Mouse (Mus musculus) lung, embryonic 15.5 days (tissue): ENCODE results near the gene Gdf2. TPM values are rescaled to one million over a fixed set of nuclear protein-coding genes. Genes with fewer than 3 reads are reported as not detected.

Source experiments
- ATAC-seq: fragments of 200-750 bp; cut with Nextera tagmentation; 2 replicates; pipeline ENCODE4 v1.8.0; 2017; ENCODE audit warnings: moderate number of reproducible peaks, borderline replicate concordance; ENCODE audit not compliant: low FRiP score, low TSS enrichment; ENCODE audit errors: extremely low read depth
- H3K27ac ChIP-seq: fragments of 300-500 bp; sonication (generic); 2 replicates; pipeline ENCODE4 v1.5.1; 2015; ENCODE audit warnings: moderate library complexity, mild to moderate bottlenecking, inconsistent platforms
- H3K27me3 ChIP-seq: fragments of 300-500 bp; sonication (generic); 2 replicates; pipeline ENCODE4 v1.6.1; 2015; ENCODE audit warnings: inconsistent platforms
- H3K36me3 ChIP-seq: fragments of 300-500 bp; sonication (generic); 2 replicates; pipeline ENCODE4 v1.6.1; 2015; ENCODE audit warnings: inconsistent platforms
- H3K4me1 ChIP-seq: fragments of 300-500 bp; sonication (generic); 2 replicates; pipeline ENCODE4 v1.6.1; 2015; ENCODE audit warnings: inconsistent platforms
- H3K4me2 ChIP-seq: fragments of 300-500 bp; sonication (generic); 2 replicates; pipeline ENCODE4 v1.6.1; 2015; ENCODE audit warnings: inconsistent platforms, mild to moderate bottlenecking, moderate library complexity
- H3K4me3 ChIP-seq: fragments of 300-500 bp; sonication (generic); 2 replicates; pipeline ENCODE4 v1.5.1; 2015; ENCODE audit warnings: mild to moderate bottlenecking, inconsistent platforms
- H3K9ac ChIP-seq: fragments of 300-500 bp; sonication (generic); 2 replicates; pipeline ENCODE4 v1.6.1; 2015; ENCODE audit warnings: inconsistent platforms
- H3K9me3 ChIP-seq: fragments of 300-500 bp; sonication (generic); 2 replicates; pipeline ENCODE4 v1.6.1; 2016; ENCODE audit warnings: inconsistent platforms
- WGBS: fragments of 180-500 bp; shearing (Covaris S2); methylation state at CpG from one replicate; pipeline ENCODE4 v1.1.7; 2015; 5-methylcytosine and 5-hydroxymethylcytosine counted together
- polyA plus RNA-seq: library from polyadenylated mRNA; unstranded; fragments of >200 nt; fragmentation: Nextera tagmentation; extraction: Ambion mirVana; gene quantifications from 2 replicates; pipeline ENCODE4 v1.2.1, GENCODE M21; 2015

The Gdf2 gene
- 0.05 TPM in 1 of 2 replicates, not detected in the other for polyA plus RNA-seq

DNA sequence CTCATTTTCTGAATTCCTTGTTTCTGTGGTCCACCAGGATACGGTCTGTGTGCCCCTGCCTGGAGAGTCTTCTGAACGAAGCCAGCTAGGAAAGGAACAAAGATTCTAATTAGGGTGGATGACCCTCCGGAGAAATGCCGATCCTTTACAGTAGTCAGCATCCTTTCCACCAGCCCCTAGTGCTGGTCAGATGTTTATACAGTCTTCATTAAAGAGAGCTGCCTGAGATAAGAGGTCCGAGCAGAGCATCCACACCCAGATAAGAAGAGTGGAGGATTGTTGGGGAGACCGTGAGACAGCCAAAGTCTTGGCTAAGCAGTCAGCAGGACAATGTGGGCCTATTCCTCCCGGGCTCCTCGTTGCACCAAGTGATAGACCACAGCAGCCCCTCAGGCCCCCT is at the start of gene Gdf2:
TSS of gene Gdf2 (plus strand) at position 301 of the 400 bp plus-strand sequence.
- Histone ChIP-seq H3K4me2 (no peak within 1 kb of the TSS), H3K9me3 (no peaks in the 10 kb centered on the region), H3K36me3 (no peaks in the 10 kb centered on the region), H3K27ac (no peak within 1 kb of the TSS), H3K27me3 (no peaks in the 10 kb centered on the region), H3K4me3 (no peak within 1 kb of the TSS), H3K9ac (no peak within 1 kb of the TSS), H3K4me1 (no peaks in the 10 kb centered on the region)
- ATAC-seq, result no peak
- 29% methylated on average over 8 of the region's 8 CpGs for WGBS

DNA sequence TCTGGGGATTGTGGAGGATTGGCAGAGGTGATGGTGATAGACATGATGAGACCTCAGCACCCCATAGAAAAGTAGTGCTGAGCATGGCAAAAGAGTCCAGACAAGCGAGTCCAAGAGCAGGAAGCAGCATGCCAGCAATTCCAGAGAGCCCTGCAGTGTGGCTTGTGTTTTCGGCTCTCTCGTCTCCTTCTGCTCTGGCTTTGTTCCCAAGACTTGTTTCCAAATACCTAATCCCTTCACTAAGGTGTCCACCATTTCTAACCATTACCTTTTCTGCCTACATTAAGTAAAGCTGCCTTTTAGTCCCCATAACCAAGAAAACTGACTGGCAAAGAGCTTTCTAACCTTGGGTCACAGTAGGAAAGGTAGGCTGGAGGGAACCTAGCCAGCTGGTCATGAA is 49.3 kb upstream of the Gdf2 start:
- H3K4me3 ChIP-seq, result no peak overlapping the region
- H3K36me3 ChIP-seq, result no peaks in the 10 kb centered on the region
- H3K27ac ChIP-seq, result no peak overlapping the region
- no peaks in the 10 kb centered on the region for H3K9me3 ChIP-seq
- WGBS, result 77% methylated on average over 3 of the region's 3 CpGs
- no peaks in the 10 kb centered on the region for H3K27me3 ChIP-seq
- ATAC-seq, result no peak
- H3K9ac ChIP-seq, result no peak overlapping the region
- 0 out of 2 replicates have a peak, but pooled peaks cover 11% of the 10 kb centered on the region for H3K4me1 ChIP-seq
- no peak overlapping the region for H3K4me2 ChIP-seq

DNA sequence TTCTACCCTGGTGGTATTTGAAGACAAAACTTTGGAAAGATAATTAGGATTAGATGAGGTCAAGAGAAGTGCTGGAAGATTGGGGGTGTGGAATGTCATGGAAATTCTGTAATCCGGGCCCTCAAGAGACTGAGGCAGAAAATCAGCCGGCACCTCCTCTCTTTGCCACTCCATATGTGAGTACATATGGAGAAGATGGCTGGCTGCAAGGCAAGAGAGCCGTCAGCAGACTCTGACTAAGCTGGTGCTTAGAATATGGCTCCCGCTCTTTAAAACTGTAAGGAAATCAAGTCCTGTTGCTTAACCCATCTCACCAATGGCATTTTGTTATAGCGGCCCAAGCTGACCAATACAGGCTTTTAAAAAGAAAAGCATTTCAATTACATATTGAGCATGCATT is 45.1 kb upstream of the Gdf2 start:
- Histone ChIP-seq H3K27ac (no peak overlapping the region), H3K4me2 (no peak overlapping the region), H3K4me1 (0 out of 2 replicates have a peak, but pooled peaks cover 5% of the 10 kb centered on the region), H3K4me3 (no peak overlapping the region), H3K9me3 (no peaks in the 10 kb centered on the region), H3K9ac (no peak overlapping the region), H3K27me3 (no peaks in the 10 kb centered on the region), H3K36me3 (no peaks in the 10 kb centered on the region)
- WGBS, result 74% methylated on average over 5 of the region's 5 CpGs
- ATAC-seq, result no peak

DNA sequence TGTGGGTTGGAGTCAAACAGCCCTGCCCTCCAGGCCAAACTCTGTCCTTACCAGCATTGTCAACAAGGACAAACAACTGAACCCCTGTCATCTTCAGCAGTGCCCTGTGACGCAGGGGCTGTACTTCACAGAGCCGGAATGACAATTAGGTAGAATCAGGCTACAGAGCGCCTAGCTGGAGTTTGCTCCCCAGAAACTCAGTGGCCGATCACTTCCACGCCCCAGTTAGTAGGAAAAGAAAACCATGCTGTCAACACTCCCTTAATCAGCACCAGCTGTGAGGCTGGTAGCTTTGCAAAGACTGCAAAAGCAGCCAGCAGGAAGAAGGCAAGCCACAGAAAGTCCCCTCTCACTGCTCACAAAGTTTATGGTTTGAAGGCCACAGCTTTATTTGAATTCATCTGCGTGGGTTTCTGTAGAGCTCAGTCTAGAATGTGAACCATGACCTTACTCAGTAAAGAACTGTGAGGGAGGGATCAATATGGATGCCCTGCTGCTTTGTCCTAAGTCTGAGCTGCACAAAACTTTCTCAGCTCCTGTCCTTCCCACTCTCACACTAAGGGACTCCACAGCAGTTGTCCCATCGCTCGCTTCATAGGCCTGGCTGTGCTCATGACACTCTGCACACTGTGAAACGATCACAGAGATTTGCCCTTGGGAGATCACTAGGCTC is 44.1 kb upstream of the Gdf2 start:
- H3K27me3 ChIP-seq, result no peaks in the 10 kb centered on the region
- H3K4me2 ChIP-seq, result no peak overlapping the region
- ATAC-seq, result peak; percentile 31; the same call in 1 of the 2 replicates
- H3K9ac ChIP-seq, result no peak overlapping the region
- H3K4me1 ChIP-seq, result 0 out of 2 replicates have a peak, but pooled peaks cover 5% of the 10 kb centered on the region
- WGBS, result 31% methylated on average over 9 of the region's 9 CpGs
- no peak overlapping the region for H3K27ac ChIP-seq
- no peak overlapping the region for H3K4me3 ChIP-seq
- no peaks in the 10 kb centered on the region for H3K9me3 ChIP-seq
- no peaks in the 10 kb centered on the region for H3K36me3 ChIP-seq

DNA sequence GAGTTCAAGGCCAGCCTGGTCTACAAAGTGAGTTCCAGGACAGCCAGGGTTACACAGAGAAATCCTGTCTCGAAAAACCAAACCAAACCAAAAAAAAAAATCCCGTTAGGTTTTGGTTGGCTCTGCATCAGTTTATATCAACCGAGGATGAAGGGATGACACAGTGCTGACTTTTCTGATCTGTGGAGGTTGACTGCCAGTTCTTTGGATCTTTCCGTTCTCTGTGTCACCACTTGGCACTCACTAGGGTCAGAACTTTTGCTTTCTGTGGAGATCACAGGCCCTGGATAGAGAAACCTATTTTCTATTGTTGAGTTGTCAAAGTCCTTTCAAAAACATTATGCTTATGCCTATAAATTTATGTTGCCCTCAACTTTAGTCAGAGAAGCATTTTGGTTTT is 38.1 kb upstream of the Gdf2 start:
- no peaks in the 10 kb centered on the region for H3K36me3 ChIP-seq
- 80% methylated on average over 4 of the region's 4 CpGs for WGBS
- H3K27ac ChIP-seq, result no peak overlapping the region
- no peak overlapping the region for H3K4me2 ChIP-seq
- H3K9me3 ChIP-seq, result no peaks in the 10 kb centered on the region
- no peaks in the 10 kb centered on the region for H3K4me1 ChIP-seq
- no peak for ATAC-seq
- H3K4me3 ChIP-seq, result no peak overlapping the region
- no peaks in the 10 kb centered on the region for H3K27me3 ChIP-seq
- H3K9ac ChIP-seq, result no peak overlapping the region

DNA sequence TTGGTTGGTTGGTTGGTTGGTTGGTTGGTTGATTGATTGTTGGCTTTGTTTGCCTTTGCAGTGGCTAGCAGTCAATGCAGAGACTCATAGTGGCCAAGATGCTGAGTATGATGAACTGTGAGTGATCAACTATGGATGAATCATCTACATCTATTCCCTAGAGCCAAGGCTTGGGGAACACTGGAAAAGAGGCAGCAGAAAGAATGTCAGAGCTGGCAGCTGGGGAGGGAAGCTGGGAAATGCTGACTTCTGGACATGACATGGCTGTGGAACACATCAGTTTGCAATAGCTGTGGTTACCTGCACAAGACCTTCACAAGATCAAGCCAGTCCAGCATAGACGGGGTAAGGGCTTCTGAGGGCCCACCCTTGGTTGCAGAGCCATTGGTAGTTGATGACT is 37.6 kb upstream of the Gdf2 start:
- 86% methylated on average over 1 of the region's 1 CpGs for WGBS
- no peak for ATAC-seq

DNA sequence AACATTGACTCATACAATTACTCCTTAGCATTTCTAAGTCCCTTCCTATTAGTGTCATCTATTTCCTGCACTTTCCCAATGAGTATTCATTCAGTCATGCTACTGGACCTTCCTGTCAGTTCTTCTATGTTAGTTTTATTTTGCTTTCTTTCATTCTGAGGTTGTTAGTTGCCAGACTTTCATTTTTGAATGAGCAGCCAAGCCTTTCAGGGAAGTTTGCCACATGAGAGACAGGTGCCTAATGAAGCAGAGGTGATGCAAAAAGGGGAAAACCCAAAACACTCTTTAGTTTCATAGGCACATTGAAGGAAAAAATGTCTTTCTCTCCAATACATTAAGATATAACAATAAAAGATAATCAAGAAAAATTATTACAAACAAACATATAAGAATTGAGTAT is 36.0 kb upstream of the Gdf2 start:
- no peaks in the 10 kb centered on the region for H3K27me3 ChIP-seq
- H3K9ac ChIP-seq, result no peak overlapping the region
- no peak overlapping the region for H3K4me3 ChIP-seq
- no peak overlapping the region for H3K27ac ChIP-seq
- H3K4me1 ChIP-seq, result no peaks in the 10 kb centered on the region
- H3K9me3 ChIP-seq, result no peaks in the 10 kb centered on the region
- H3K36me3 ChIP-seq, result no peaks in the 10 kb centered on the region
- H3K4me2 ChIP-seq, result no peak overlapping the region
- ATAC-seq, result no peak

More for the DNA sequence above, 37.6 kb upstream of the Gdf2 start:
- Histone ChIP-seq H3K36me3 (no peaks in the 10 kb centered on the region), H3K9me3 (no peaks in the 10 kb centered on the region), H3K4me3 (no peak overlapping the region), H3K27ac (no peak overlapping the region), H3K27me3 (no peaks in the 10 kb centered on the region), H3K4me2 (no peak overlapping the region), H3K9ac (no peak overlapping the region), H3K4me1 (no peaks in the 10 kb centered on the region)

DNA sequence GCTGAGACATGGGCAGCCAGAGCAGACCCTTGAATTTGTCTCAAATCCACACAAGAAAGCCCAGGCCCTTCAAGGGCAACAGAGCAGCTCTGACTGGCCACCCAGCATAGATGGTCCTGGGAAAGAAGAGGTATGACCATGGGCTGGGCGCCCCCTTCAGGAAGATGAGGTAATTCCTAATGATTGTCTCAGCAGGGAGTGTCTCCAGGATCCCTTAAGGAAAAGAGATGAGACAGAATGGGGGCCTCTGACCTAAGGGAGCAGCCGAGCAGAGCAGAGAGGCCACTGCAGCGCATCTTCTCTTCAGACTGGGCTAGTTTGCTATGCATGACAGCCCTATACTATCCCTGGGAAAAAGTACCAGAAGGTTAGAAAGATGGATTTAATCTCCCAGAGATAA is 27.1 kb upstream of the Gdf2 start:
- no peaks in the 10 kb centered on the region for H3K9me3 ChIP-seq
- WGBS, result 16% methylated on average over 3 of the region's 3 CpGs
- no peak overlapping the region for H3K27ac ChIP-seq
- H3K36me3 ChIP-seq, result no peaks in the 10 kb centered on the region
- no peak for ATAC-seq
- no peak overlapping the region for H3K9ac ChIP-seq
- peaks cover 6% of the 10 kb centered on the region; the same call in 1 of the 2 replicates for H3K27me3 ChIP-seq
- no peak overlapping the region for H3K4me3 ChIP-seq
- H3K4me1 ChIP-seq, result no peaks in the 10 kb centered on the region
- H3K4me2 ChIP-seq, result no peak overlapping the region

DNA sequence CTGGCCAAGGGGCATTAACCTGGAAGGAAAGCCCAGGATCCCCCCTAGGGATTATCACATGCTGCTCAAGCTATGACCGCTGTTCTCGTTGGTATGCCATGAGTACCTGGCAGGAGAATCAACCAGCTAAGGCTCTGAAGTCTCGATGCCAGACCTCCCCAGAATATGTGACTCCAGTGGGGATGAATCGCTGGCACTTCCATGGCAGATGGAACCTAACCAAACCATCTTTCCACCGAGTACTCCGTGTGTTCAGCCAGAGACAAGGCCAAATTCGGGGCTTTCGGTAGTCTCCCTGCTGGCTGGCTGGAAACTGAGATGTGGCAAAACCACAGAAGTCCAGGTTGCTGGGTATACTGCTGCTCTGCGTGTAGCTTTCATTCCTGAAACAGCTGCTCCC is 26.6 kb upstream of the Gdf2 start:
- no peak overlapping the region for H3K4me3 ChIP-seq
- no peak overlapping the region for H3K9ac ChIP-seq
- no peak overlapping the region for H3K4me2 ChIP-seq
- peaks cover 6% of the 10 kb centered on the region; the same call in 1 of the 2 replicates for H3K27me3 ChIP-seq
- no peak for ATAC-seq
- H3K4me1 ChIP-seq, result no peaks in the 10 kb centered on the region
- 87% methylated on average over 9 of the region's 9 CpGs for whole genome bisulfite sequencing
- H3K9me3 ChIP-seq, result no peaks in the 10 kb centered on the region
- no peaks in the 10 kb centered on the region for H3K36me3 ChIP-seq
- H3K27ac ChIP-seq, result no peak overlapping the region

DNA sequence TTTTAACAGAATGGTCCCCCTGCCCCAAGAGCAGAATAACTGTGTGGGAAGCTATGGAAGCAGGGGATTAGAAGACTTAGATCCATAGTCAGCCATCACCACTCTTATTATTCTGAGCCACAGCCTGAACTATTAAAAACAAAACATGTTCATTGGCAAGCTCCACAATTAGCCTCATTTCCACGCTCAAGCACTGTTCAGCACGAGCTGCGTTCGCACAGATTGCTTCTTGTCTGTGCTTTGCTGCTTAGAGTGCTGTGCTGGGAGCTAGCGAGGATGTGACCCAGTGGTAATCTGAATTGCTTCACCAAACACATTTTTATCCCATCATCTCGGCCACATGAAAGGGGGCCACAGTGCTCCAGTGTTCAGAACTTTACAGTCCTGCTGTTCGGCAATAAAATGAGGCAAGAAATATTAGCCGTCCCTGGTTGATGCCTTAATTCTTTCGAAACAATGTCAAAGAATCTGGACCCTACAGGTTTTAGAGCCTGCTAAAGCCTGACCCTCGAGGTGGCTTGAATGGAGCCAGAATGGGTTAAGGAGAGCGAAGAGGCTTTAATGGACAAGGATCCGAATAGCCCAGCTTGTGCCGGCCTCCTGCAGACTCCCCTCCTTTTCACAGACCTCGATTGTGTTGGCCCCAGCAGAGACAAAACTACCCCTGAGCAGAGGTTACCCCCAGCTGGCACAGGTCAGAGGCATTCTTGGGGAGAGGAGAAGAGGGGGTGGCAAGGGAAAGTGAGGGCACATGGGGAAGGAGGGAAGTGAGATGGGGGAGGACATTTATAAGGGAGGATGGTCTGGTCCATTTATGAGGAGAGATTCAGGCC is 19.9 kb upstream of the Gdf2 start:
- WGBS, result 49% methylated on average over 14 of the region's 14 CpGs
- no peak overlapping the region for H3K4me3 ChIP-seq
- H3K9ac ChIP-seq, result no peak overlapping the region
- H3K27me3 ChIP-seq, result peaks cover 70% of the 10 kb centered on the region
- H3K36me3 ChIP-seq, result no peaks in the 10 kb centered on the region
- no peak overlapping the region for H3K27ac ChIP-seq
- H3K9me3 ChIP-seq, result no peaks in the 10 kb centered on the region
- no peak overlapping the region for H3K4me2 ChIP-seq
- ATAC-seq, result no peak
- H3K4me1 ChIP-seq, result peaks cover 8% of the 10 kb centered on the region; the same call in 1 of the 2 replicates

DNA sequence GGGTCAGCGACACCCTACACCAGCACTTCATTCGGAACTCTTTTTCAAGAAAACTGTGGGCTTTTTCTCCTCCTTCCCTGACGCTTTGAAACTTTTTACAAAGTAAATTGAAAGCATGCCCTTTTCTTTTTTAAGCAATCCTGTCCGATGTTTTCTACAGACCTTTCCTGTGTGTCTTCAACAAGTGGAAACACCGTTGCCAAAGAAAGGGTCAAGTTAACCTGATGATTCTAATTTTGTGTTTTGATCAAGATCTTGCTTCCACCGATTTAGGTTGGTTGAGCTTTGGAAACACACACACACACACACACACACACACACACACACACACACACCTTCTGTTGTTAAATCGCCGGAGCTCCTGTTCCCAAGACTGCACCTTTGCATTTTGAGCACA is 18.1 kb upstream of the Gdf2 start:
- H3K4me1 ChIP-seq, result peaks cover 16% of the 10 kb centered on the region; the same call in 1 of the 2 replicates
- no peaks in the 10 kb centered on the region for H3K9me3 ChIP-seq
- H3K4me2 ChIP-seq, result peak overlapping the region; percentile 98
- H3K27ac ChIP-seq, result no peak overlapping the region
- no peaks in the 10 kb centered on the region for H3K36me3 ChIP-seq
- peak overlapping the region; percentile 53 for H3K4me3 ChIP-seq
- no peak for ATAC-seq
- H3K27me3 ChIP-seq, result peaks cover 77% of the 10 kb centered on the region
- no peak overlapping the region for H3K9ac ChIP-seq
- 18% methylated on average over 8 of the region's 8 CpGs for WGBS
